Mouse (Mus musculus): ENCODE measurements at regions not wholly inside any gene's neighbourhood (a gene's known extent, or its start where the extent isn't known, plus 50 kb on each side); places are given as distances from the start of the nearest gene placed in this dataset.
"Not testable (repeated sequence)": the region's sequence is repeated elsewhere in the genome, so short reads cannot be mapped to it uniquely, and the experiment has no call there.

DNA sequence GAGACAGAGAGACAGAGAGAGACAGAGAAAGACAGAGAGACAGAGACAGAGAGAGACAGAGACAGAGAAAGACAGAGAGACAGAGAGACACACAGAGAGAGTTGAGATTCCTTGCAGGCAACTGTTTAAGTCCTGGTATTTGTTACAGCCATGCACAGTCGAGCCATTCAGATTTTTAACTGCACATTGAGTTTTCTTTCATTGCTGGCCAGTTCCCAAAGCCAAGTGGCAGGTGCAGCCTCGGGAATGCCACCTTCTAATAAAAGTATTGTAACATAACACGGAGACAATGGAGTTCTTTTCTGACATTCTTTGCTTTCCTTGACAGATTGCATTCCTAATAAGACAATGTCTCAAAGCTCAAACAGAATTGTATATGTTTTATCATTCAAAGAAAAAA, 306.3 kb upstream of the Flrt2 start:
- no peak for DNase-seq (ENCODE audit: low spot score in 2 of 2)

DNA sequence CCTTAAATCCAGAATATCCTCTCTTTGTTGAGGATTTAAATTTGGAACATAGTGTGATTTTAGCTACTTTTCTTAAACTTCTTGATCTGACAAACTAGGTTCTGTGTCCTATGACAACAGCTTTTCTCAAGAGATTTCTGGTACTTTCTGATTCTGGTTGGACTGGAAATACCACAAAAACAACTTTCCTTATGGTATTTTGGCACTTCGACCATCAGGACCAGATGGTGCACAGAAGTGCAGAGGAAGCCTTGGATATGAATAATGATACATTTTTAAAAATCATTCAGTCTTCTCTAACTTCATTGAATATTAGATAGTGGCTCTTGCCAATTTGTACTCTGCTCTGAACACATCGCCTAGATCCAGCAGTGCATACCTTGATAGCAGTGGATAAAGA, 303.8 kb upstream of the Flrt2 start:
- DNase-seq (ENCODE audit: low spot score in 2 of 2), result no peak

DNA sequence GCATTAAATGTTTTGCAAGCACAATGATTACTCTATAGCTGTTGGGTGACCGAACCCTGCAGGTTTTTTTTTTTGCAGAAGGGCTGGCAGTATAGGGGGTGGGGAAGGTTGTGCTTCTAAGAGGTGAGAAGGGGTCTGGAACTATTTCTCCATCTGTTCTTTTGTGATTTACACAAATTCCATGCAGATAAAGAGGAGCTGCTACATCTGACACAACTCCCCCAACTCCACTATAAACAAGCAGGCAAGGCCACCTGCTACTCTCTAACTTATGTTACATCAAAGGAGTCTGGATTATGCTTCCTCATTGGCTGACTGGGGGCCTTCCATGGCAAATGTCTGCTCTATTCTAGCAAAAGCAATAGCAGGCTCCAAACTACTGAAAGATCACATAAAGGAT, 299.2 kb upstream of the Flrt2 start:
- DNase-seq (ENCODE audit: low spot score in 2 of 2), result no peak

DNA sequence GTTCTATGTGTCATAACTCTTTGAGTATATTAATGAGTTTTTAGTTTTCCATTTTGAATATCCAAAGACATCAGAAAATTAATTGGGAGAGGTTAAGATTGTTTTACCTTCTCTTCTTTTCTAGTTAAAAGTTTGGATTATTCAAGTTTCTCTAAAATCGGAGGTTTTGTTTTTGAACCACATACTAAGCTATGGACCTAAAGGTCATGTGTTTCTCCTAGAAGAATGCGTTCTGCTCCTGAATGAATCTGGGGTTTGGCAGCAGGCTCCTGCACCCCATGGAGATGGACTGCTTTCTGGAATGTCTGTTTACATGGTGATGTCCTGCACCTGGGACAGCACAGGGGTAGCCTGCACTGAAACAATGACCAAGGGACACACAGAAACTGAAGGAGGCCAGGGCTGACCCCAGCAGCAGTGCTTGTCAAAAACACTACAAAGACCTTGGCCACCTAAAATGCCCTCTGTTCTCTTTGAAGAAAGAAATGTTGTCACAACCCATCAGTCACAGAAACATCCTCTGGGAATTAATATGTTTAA, 297.0 kb upstream of the Flrt2 start:
- no peak for DNase-seq (ENCODE audit: low spot score in 2 of 2)

DNA sequence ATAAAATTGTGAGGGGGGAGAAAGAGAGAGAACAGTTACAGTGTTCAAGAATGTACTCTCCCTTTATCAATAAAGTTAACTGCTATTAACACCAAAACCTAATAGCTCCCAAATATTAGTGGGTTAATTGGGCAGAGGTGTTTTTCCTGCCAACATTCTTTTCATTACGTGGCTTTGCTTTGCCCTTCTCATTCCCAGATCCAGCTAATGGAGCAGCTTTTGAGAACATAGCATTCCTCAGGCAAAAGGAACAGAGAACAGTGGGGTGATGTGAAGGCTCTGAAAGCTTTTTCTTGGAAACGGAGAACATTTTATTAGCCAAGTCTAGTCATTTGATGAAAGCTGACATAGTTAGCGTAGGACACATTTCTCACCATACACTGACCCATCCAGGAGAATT, 271.2 kb upstream of the Flrt2 start:
- DNase-seq (ENCODE audit: low spot score in 2 of 2), result no peak

DNA sequence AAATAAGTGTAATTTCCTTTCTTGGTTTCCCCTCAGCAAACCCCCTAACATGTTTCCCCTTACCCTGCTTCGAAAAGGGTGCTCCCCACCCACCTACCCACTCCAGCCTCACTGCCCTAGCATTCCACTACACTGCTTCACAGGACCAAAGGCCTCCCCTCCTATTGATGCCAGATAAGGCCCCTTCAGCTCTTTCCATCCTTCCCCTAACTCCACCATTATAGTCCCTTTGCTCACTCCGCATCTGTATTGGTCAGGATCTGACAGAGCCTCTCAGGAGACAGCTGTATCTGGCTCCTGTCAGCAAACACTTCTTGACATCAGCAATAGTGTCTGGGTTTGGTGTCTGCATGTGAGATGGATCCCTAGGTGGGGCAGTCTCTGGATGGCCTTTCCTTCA, 267.3 kb upstream of the Flrt2 start:
- DNase-seq (ENCODE audit: low spot score in 2 of 2), result no peak

DNA sequence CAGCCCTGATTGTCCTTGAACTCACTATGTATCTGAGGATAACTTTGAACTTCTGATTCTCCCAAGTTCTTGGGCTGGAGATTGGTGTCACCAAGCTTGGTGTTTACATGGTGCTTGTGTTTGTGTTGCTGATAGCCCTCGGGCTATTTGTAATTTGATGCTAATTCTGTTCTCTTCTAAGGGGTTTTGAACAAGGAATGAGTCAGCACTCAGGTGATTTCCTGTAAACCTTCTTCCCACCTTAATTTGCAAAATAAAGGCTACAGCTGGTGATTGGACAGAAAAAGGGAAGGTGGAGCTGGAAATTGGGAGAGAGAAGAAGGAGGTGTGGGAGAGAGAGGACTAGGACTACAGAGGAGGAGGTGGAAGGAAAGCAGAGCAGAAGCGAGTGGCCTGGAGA, 254.8 kb upstream of the Flrt2 start:
- DNase-seq (ENCODE audit: low spot score in 2 of 2), result no peak

DNA sequence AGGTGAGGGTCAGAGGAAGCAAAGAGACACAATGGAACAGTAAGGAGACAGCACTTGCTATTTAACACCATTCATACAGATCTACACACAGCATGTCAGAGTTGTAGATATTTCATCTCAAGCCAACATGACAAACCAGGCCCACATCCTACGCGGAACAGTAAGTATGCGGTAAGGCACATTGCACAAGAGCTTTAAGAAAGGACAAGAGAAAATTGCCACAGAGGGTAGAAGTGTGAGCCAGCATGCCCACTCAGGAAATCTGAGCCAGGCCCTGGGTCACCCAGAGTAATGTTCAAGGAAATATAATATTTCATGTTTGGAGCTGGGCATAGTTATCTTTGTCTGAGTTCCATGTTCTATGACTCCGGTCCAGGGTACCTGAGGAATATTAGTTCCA, 234.5 kb upstream of the Flrt2 start:
- DNase-seq (ENCODE audit: low spot score in 2 of 2), result no peak

DNA sequence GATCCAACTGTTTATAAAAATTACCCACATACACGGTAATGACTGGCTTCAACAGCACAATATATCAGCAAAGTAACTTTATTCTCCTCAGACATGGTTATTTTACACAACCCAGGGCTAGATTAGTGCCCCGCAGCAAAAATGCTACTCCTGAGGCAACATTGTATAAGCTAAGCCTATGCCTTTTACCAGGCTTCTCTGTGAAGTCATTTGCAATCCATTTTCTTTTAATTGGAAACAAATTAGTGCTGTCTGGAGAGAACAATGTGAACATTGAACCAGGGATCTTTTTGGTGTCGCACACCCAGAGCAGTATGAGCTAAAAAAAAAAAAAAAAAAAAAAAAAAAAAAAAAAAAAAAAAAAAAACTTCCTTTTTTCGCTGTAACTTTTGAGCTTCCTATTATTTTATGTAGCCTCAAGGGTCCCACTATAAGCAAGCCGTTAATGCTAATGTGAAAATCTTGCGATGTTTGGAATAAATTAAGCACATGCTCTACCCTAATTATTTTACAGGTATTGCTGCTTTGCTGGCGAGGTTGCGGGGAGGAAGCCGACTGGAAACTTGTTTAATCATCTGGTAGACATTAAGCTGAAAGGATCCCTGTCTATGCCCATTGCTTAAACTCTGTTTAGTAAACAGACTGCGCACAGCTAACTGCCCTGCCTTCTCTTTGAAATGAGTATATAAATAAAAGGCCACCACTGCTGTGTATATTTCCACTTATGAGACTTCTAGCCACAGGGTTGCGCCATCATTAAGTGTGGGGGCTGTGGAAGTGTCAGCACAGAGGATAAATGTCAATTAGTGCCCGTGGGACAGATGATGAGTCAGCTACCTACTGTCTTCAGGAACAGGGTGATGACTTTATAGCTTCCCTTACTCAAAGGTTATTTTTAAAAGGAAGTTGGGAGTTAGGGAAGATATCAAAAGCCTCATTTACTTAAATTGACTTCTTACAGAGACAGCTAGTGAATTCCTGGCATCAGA, 225.2 kb upstream of the Flrt2 start:
- no peak for DNase-seq (ENCODE audit: low spot score in 2 of 2)

DNA sequence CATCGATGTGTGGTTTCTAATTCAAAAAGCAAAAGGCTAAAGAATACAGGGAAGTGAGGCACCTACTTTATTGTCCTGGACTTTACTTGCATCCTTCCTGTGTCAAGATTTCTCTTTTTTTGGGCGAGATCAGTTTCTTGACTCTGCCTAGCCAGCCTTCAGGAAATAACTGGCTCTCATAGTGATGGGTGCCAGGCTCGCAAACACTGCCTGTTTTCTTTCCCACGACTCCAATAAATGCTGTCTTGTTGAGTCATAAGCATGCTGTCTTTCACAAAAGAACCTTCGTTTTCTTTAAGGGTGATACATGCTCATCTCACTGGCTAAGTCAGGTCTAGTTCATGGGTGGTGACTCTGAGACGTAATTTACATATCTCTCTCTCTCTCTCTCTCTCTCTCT, 222.1 kb upstream of the Flrt2 start:
- DNase-seq (ENCODE audit: low spot score in 2 of 2), result no peak

DNA sequence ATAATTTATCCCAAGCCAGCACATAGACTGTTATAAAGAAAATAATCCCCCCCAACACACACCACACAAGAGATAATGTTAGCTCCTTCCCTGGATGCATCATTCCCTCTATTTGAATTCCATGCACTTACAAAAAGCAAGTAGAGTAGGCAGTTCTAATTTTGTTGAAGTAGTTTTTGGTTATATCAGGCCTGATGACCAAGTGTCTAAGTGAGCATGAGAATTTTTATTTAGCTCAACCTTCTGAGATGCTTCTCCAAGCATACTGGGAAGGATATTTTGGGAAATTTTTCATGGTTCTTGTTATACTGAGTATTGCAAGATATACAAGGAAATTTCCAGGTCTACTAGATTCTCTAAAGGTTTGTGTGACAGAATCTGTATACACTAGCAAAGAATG, 205.5 kb upstream of the Flrt2 start:
- DNase-seq (ENCODE audit: low spot score in 2 of 2), result no peak

DNA sequence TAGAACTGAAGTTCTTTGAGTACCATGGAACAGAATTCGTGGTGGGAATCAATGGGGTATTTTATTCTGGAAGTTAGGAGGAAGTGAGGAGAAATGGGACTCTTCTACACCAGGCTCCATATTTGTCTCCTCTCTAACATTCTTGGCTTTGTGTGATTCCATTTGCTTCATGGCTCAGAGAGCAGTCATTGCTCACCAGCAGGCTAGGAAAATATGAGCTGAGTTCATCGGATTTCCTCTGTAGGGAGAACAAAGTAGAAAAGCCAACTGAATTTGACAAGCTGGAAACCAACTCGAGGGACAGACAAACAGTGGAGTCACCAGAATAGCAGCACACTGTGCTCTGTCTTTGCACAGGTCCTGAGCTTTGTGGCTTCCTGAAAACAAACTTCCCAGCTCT, 203.7 kb upstream of the Flrt2 start:
- no peak for DNase-seq (ENCODE audit: low spot score in 2 of 2)

DNA sequence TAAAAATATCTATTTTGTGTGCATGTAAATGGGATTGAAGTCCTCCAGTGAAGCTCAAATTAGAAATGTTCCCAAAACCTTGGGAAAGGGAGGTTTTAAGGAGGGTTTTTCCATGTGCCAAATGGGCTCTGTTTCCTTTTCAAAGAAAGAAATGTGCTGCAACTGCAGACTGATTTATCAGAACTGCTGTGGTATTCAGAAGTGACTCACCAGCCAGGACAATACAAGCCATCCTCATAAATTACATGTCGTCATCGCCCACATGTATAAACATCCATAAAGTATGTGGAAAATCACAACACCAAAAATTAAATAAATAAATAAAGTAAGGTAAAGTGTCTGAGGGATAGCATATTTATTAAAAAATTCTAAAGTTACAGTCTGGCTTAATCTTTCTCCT, 202.7 kb upstream of the Flrt2 start:
- no peak for DNase-seq (ENCODE audit: low spot score in 2 of 2)

DNA sequence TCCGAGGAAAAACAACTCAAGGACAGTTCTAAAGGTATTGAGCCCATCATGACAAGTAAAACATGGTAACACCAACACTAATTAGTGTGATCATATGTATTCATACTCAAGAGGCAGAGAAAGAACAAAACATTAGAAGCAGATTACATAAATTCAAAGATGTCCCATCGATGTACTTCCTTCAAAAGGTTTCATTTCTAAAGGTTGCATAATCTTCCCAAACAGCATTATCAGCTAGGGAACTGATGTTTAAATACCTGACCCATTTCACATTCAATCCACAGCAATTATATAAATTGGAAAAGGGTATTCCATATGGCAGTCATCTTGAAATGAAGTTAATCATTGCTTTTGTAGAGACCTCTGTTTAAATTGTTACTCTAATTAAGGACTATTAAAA, 202.2 kb upstream of the Flrt2 start:
- DNase-seq (ENCODE audit: low spot score in 2 of 2), result no peak

DNA sequence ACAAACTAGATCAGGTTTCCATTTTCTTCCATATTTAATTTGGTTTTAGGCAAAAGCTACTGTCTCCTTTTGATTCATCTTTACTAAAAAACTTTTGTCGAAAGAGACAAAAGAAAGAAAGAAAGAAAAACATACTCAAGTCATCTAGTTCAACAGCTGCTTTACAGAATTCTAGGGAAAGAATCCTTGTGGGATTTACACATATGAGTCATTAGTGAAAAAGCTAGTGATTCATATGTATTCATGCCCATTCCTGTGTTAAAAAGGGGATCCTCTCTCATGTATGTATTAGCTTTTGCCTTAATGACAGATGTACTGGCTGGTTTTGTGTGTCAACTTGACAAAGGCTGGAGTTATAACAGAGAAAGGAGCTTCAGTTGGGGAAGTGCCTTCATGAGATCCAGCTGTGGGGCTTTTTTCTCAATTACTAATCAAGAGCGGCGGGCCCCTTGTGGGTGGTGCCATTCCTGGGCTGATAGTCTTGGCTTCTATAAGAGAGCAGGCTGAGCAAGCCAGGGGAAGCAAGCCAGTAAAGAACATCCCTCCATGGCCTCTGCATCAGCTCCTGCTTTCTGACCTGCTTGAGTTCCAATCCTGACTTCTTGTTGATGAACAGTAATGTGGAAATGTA, 200.1 kb upstream of the Flrt2 start:
- not testable (repeated sequence) for DNase-seq (ENCODE audit: low spot score in 2 of 2)

DNA sequence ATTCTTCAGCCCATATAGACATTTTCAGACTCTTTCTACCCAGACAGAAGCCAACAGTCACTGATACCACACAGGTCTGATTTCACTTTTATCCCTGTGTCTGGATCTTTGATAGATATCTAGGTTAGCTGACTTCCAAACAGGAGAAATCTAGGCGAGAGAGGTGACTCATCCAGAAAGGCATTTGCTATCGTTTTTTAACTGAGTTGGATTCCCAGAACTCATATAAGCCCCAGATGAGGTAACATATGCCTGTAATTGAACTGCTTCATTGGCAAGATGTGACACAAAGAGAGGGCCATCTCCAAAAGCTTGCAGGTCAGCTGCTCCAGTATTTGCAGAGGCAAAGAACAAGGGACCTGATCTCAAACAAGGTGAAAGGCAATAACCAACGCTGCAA, 190.6 kb upstream of the Flrt2 start:
- no peak for DNase-seq (ENCODE audit: low spot score in 2 of 2)

DNA sequence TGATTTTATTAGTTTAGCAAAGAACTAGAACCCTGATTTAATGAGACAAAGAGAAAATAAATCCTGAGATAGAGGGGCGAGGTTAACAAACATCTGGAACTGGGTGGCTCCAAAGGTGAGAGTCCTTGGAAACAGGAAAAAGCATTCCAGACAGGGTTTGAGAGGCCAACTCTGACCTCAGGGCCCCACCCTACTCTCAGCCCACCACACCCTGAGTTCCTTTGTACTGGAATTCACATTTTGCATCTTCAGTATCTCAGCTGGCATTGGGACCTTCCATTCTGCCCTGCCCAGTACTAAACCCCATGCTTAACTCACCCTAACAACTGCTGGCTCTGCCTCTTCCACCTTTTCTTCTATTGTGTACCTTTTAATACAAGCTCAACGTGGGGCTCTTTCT, 172.0 kb upstream of the Flrt2 start:
- no peak for DNase-seq (ENCODE audit: low spot score in 2 of 2)

DNA sequence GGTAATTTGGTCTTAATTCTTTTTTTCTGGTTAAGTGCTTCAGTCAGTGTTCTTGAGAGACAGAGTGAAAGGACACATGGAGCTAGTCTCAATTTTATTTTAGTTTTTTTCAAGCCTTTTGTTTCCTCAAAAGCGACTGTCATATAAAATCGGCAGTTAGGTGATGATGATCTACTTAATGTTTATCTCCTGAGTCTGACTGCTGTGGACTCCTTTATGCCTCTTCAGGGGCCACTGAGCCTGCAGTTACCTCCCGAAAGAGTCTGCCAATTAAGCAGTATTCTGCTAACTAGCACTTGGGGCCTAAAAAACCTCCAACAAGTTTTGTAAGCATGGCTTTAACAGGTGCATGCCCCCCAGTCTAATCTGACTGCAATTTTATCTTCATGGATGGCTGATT, 170.0 kb upstream of the Flrt2 start:
- DNase-seq (ENCODE audit: low spot score in 2 of 2), result no peak

DNA sequence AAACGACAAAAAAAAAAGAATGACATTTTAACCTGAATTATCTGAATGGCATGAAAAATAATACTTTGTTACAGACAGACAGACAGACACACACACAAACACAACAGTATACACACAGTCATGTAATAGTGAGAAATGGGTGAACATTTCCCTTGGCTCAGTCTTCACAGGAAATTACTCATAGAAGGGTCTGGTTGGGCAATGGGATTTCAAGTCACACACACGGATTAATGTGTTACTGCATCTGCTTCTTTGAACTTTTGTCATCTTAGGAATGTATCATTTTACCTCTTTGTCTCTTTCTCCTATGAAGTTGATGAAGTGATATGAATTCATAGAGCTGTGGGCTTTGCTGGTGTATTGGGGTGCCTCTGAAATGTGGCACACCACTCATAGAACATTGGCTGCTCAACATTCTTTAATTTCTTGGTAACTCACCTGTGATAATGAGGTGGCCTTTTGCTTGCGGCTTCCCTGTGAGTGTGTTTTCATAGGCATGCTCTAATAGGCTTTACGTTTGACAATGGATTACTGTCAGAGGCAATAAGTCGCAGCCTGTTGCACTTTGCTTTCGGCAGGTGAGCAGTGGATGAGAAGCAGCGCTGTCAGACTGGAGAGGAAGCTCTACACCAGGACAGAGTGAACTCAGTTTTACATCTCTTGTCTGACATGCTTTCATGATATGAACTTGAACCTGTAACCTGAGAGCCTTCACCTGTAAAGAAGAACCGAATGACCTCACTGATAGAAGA, 158.0 kb upstream of the Flrt2 start:
- no peak for DNase-seq (ENCODE audit: low spot score in 2 of 2)

DNA sequence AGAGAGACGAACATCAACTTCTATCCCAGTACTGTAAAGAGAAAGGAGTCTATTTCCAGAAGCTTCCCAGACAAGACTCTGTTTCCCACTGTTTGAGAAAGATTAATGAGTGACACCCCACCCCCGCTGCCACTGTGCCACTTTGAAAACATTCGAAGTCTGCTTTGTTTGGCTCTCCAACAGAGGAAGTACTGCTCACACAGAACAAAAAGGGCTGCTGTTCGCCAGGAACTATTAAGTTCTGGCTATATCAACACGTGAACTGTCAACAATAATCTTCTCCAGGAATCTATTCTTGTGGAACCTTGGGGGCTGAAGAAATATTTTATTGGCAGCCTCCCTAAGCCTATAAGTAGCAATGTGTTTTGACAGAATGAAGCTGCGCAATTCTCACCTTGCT, 144.7 kb upstream of the Flrt2 start:
- no peak for DNase-seq (ENCODE audit: low spot score in 2 of 2)

DNA sequence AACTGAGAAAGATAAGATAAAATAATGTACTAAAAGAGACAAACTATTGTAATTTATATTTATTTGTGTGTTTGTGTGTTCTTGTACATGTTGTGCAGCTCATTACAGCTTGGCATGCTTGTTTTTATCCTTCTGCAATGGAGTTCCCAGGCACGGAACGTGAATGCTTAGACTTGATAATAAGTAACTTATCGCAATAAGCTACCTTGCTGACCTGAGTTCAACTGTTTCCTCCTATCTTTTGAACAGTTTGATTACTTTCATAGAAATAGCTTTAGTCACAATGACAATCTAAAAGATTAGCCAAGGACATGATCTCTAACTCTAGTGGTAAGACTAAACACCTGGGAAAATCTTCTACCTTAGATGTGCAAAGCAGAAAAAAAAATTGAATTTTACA, 138.9 kb upstream of the Flrt2 start:
- DNase-seq (ENCODE audit: low spot score in 2 of 2), result no peak

DNA sequence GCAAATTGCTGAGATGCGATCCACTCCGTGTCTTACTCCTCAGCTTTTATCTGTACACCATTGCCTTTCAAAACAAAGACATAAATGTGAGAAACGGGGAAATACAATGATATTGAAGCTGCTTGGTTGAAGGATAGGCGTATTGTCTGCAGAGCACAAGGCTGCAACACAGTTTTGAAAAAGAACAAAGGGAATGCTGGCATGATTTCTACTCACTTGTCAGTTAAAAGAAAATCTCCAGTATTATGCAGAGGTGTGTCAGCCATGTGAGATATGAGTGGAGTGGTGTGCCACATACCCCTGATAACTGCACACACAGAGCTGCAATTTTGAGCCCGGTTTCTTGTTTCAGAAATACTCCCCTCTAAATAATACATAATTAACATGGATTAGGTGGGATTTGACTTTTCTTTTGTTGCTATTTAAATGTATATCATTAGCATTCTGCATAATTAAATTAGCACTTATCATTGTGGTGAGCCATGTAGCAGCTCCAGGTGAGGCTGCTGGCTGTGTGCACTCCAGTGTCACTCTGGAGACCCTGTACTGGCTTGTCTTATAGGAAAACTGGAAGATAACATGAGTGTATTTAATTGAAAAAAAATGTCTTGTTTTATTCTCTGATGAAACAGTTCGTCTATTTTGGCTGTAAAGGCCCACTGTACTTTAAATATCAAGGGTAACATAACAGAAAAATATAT, 133.2 kb upstream of the Flrt2 start:
- no peak for DNase-seq (ENCODE audit: low spot score in 2 of 2)

Data from urinary bladder, adult 18-20 months (tissue).